Mouse (Mus musculus) NIH3T3 (cell line): Measurements from ENCODE around the gene Zfp768.
"Not testable (repeated sequence)": the region's sequence is repeated elsewhere in the genome, so short reads cannot be mapped to it uniquely, and the experiment has no call there.

Experiments used
- DNase-seq: peaks from one replicate; pipeline ENCODE4 v3.0.0-alpha.2; 2012; ENCODE audit warnings: low read depth

Gene Zfp768

DNA sequence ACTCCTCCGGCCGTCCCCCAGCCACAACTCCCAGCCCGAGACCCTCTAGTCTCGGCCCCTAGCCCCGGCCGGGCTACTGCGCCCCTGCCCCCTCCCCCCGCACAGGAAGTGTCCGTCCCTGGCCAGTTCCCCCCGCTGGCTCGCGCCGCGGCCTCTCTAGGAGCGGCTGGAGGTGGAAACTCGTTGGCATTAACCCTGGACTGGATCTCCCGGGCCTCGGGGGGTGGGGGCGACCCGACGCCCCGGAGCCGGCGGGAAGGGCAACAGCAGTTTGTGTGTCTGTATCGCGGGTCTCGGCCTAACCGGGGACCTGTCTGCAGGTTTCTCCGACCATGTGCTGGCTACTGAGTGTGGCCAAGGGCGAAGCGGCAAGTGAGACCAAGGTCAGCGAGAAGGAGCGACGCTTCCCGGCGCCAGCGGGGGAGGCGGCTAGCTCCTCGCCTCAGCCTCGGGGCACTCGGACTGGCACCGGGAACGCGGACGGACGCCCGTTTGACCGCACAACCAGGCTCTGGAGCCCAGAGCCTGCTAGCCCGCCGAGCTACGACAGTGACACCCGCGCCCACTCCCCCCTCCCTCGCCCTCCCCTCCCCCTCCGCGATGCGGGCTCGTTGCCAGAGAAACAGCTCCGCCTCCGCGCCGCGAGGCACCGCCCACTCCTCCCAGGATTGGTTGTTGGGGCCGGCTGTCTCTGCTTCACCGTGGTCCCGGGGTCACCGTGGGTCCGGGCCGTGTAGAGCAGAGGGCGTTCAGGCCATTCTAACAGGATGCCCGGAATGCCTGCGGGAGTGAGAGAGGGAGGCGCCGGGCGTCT is at the start of gene Zfp768:
Gene Zfp768 (minus strand): TSS at position 78 of the 814 bp plus-strand sequence.
- DNase-seq: peak; percentile 92

DNA sequence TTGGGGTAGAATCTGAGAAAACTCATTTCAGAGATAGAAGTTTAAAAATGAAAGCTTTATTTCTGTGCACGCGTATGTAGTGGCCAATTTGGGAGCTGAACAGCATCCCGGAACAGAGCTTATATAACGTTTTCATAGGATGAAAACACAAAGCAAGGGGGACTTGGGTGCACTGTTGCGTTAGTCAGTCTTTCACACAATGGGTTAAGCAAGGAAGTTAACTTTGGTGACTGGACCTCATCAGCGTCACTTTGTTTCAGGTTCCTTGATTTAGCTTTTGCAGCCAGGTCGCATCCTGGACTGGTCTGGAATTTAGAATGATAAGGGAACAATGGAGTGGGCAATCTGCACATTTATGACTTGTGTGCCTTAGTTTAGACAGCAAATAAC is 48.5 kb upstream of the Zfp768 start:
- DNase-seq: no peak

DNA sequence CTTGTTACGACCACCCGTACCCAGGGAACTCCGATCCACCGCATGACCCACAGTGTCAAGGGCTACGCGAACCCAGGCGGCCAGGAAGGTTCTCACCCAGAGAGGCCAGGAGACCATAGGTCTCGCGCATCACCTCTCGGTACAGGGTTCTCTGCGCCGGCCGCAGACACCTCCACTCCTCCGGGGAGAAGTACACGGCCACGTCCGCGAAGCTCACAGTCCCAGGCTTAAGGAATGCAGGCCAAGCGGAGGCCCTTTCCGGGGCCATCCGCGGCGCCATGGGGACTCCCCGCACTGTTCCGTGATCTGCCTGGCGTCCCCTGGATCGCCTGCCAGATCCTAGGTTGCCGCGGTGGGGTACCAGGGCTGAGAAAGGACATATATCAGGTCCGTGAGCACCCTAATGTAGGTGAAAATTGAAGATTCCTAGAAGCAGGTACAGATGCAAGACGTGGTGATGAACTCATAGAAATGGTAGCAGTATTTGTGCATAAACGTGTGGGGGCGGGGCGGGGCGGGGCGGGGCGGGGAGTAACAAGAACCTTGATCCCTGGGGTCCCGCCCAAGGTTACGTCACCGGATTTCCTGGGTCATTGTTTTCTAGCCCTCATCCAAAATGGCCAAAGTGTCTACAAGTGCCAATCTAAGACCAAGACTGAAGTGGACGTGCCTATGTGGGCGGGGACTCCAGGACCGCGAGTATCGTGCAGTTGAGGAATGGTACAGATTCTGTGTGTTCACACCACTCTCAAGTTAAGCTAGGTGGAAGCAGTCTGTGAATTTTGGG is 48.0 kb upstream of the Zfp768 start, which contains the start of gene E430018J23Rik:
Gene E430018J23Rik (minus strand): TSS at position 473 of the 787 bp plus-strand sequence.
- DNase-seq: peak; percentile 99

DNA sequence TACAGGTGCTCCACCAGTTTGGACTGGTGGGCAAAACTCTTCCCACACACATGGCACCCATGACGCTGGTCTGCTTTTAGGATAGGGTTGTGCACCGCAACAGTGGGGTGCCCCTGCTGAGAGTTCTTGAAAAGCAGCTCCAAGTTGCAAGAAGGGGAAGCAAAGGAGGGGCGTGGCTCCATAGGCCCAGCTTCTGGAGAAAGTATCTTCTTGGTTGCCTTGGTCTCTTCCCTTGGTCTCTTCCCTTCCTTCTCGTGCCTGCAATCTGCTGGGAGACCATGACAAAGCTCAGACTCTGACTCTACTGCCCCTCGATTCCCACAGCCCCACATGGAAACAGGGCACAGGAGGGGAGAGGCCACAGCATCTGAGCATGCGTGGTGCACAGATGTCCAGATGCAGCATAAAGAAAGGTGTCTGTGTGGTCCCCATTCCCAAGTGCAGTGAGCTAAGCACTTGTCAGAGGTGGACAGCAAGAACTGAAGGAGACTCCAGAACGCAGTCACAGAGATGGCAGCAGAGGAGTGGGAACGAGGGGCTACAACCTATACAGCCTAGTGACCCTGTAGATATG is 46.9 kb upstream of the Zfp768 start:
- no peak for DNase-seq

DNA sequence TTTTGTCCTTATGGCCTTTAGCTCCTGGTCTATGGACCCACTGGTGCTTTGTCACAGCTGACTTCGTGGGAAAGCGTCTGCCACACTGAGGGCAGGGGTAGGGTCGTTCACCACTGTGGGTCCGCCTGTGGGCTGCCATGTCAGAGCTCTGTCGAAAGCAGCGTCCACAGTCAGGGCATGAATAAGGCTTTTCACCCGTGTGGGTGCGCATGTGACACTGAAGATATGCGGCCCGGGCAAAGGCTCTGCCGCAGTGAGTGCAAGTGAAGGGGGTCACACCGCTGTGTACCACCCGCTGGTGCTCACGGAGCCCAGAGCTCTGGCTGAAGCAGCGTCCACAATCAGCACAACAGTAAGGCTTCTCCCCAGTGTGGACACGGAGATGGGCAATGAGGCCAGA is 46.1 kb upstream of the Zfp768 start:
- no peak for DNase-seq

GRCm38 (mm10) chr7:127390306-127390705 is 44.9 kb upstream of the Zfp768 start:
- no peak for DNase-seq

DNA sequence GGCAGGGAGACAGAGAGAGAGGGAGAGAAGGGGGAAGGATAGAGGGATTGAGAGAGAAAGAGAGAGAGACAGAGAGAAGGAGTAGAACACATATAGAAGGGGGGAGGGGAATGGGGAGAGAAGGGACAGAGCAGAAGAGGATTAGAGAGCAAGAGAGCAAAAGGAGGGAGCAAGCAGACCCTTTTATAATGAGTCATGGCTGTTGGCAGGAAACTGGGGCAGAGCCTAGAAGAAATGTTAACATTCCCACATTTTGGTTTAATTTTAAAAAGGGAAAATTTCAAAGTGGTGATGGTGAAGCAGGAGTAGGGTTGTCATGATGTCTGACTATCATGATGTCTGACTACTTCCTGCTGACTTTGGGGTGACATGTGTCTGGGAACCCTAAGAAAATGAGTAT is 42.8 kb upstream of the Zfp768 start:
- DNase-seq: peak; percentile 68

DNA sequence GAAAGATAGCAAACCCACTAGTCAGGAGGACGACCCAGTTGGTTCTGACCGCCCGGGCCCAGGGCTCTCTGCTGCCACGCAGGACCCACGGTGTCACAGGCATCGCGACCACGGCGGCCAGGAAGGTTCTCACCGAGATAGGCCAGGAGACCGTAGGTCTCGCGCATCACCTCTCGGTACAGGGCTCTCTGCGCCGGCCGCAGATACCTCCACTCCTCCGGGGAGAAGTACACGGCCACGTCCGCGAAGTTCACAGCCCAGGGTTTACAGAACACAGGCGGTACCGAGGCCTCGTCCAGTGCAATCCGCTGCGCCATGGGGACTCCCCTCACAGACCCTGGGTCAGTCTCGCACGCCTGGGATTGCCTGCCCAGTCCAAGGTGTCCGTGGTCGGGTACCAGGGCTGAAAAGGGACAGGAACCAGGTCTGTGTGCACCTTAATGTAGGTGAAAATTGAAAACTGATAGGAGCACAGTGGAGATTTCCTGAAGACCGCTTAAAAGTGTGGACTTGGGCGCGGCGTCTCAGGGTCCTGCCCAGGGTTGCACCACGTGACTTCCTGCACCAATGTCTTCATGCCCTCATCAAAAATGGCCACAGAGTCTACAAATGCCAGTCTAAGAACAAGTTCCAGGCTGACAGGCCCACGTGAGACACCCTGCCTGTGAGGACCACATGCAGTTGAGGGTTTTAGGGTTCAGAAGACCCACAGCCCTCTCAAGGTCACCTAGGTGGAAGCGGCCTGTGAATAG is 41.4 kb upstream of the Zfp768 start, which contains the start of gene 9130019O22Rik:
Gene 9130019O22Rik (minus strand): TSS at position 526 of the 752 bp plus-strand sequence.
- DNase-seq: peak; percentile 94

DNA sequence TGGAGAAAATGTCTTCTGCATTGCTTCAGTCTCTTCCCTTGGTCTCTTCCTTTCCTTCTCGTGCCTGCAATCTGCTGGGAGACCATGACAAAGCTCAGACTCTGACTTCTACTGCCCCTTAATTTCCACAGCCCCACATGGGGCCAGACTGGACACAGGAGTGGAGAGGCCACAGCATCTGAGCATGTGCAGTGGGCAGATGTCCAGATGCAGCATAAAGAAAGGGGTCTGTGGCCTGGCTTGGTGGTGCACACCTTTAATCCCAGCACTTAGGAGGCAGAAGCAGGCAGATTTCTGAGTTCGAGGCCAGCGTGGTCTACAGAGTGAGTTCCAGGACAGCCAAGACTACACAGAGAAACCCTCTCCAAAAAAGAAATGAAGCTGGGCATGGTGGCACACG is 40.2 kb upstream of the Zfp768 start:
- DNase-seq: not testable (repeated sequence)

DNA sequence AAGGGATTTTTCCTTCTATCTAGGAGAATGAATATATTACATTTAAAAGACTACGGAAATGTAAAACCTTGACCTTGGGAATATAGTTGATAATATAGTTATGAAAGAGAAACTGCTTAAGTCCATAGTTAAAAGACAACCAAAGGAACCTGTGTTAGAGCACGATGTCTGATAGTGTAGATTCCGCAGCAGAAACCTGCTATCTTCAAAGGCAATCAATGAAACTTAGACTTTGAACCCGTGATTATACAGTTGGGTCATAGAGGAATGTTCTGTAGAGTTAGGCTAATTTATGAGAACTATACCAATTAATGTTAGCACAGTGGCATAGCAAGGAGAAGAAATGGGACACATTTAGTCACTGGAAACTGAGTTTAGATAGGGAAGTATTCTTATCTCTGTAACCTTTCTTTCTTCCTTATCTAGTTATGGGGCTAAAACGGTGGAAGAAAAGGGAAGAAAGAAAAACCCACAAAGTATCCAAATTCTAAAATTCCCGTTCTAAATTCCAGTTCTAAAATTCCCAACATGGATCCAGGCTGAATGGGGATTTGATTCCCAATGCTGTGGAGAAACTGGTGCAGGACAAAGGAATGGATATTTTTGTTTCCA is 33.0 kb upstream of the Zfp768 start:
- DNase-seq: no peak

DNA sequence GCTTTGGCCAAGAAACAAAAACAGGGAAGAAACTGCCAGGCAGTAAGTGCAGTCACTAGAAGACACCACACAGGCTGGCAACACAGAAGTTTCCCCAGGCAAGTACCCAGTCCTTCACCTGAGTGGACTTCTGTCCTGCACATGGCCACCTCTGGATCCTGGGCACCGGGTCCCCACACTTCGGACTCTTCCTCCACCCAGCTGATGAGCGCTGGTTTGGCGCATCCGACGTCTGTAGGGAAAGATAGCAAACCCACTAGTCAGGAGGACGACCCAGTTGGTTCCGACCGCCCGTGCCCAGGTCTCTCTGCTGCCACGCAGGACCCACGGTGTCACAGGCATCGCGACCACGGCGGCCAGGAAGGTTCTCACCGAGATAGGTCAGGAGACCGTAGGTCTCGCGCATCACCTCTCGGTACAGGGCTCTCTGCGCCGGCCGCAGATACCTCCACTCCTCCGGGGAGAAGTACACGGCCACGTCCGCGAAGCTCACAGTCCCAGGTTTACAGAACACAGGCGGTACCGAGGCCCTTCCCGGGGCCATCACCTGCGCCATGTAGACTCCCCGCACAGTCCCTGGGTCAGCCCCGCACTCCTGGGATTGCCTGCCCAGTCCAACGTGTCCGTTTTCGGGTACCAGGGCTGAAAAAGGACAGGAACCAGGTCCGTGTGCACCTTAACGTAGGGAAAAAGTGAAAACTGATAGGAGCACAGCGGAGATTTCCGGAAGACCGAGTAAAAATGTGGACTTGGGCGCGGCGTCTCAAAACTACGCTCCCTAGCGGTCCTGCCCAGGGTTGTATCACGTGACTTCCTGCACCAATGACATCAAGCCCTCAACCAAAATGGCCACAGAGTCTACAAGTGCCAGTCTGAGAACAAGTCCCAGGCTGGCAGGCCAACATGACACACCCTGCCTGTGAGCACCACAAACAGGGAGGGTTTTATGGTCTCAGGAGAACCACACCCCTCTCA is 30.2 kb upstream of the Zfp768 start, which contains the start of gene Zfp747:
Gene Zfp747 (minus strand): TSS at position 780 of the 975 bp plus-strand sequence.
- peak; percentile 96 for DNase-seq

DNA sequence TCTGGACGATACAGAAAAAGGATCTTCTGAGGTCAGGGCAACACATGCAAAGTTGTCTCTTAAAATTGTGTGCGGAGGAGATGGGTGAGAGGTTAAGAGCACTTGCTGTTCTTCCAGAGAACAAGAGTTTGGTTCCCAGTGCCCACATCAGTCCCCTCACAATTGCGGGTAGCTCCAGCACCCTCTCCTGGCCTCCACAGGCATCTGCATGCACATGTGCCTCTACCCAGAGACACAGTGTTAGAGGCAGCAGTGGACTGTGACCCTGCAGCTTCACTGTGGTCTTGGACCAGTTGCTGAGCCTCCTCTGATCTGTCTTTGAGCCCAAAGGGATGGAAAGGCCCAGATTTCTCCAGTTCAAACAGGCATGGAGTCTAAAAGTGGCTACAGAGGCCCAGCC is 26.5 kb upstream of the Zfp768 start:
- DNase-seq: not testable (repeated sequence)

- DNase-seq: no peak
Observed at GRCm38 (mm10) chr7:127371213-127371612, 25.8 kb upstream of the Zfp768 start.

- no peak for DNase-seq
Observed at GRCm38 (mm10) chr7:127366249-127366648, 20.9 kb upstream of the Zfp768 start.

DNA sequence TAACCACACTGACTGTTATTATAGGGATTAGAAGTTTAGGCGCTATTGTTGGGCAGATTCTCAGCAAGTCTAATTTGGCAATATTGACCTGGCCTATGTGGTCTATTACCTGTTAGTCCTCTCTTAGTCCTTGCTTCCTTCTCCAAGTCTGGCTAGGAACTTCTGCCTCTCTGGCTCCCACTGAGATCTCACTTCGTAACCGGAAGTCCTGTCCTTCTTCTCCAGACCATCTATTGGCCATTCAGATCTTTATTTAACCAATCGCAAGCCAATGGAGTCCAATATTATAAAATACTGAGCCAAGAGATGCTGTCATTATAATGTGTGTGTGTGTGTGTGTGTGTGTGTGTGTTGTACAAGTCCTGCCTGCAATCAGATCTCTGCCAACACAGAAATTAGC is 18.8 kb upstream of the Zfp768 start:
- DNase-seq: no peak

DNA sequence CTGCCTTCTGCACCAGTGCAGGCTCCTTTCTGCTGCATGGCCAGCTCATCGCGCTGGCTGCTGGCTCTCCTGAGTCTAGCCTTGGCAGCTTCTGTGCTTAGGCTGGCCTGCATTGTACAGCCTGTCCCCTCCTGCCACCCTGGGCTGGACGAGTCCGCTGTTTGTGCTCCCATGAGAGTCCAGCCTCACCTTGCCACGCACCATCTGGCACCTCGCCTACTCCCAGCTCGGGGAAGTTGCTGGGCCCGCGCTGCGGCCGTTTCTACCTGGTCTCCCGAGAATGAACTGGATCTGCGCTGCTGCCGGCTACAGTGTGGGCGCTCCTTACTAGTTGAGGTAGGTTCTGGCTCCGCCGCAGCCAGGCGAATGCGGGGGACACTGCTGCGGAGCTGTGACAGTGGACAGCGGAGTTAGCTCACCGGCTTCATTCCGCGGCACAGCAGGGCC is 18.1 kb upstream of the Zfp768 start:
- DNase-seq: peak; percentile 29

- peak; percentile 76 for DNase-seq
Observed at GRCm38 (mm10) chr7:127362418-127362817, 17.0 kb upstream of the Zfp768 start.

DNA sequence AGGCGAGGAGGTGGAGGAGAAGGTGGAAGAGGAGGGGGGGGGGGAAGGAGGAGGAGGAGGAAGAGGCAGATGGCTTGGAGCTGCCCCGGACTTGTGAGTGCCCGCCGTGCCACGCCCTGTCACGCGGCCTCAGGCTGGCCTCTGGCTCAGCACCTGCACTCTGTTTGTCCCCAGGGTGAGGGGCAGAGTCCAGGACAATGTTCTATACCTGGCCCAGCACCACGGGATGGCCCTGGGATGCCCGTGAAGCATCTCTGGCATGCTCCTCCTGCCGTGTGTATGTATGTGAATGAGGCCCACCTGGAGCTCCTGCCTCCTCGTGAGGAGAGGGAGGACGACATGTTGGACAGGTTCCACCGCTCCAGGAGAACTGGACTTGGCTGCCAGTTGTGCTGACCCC is 16.1 kb upstream of the Zfp768 start:
- DNase-seq: no peak

- DNase-seq: no peak
Observed at GRCm38 (mm10) chr7:127360265-127360664, 14.9 kb upstream of the Zfp768 start.

DNA sequence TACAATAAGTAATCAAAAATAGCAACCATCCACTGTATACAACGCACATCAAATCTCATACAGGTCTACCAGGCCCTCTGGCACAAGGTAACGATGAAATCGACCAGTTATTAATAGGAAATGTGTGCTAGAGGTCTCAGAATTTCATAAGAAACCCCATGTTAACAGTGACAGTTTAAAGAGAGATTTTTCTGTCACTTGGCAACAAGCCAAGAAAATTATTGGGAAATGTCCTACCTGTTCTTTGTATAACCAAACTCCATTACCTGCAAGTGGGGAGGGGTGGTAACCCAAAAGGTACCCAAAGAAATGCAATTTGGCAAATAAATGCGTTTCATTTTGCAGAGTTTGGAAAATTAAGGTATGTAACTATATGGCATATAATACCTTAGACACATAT is 13.1 kb upstream of the Zfp768 start:
- no peak for DNase-seq
